Mouse (Mus musculus) lung, postnatal 0 days (tissue): ENCODE results near the gene Ncs1. TPM values are rescaled to one million over a fixed set of nuclear protein-coding genes. Genes with fewer than 3 reads are reported as not detected.

Experiments used
- ATAC-seq: fragments of 200-750 bp; cut with Nextera tagmentation; 2 replicates; pipeline ENCODE4 v1.8.0; 2017; ENCODE audit warnings: moderate library complexity
- DNase-seq: peaks from one replicate; pipeline ENCODE4 v3.0.0-alpha.2; 2016; ENCODE audit warnings: low spot score
- H3K27ac ChIP-seq: fragments of 300-500 bp; sonication (generic); 2 replicates; pipeline ENCODE4 v1.5.1; 2014; ENCODE audit warnings: antibody characterized with exemption, mild to moderate bottlenecking, low read length, mixed read lengths
- H3K27me3 ChIP-seq: fragments of 300-500 bp; sonication (generic); replicated peaks from 2 replicates; pipeline ENCODE4 v1.6.1; 2014; ENCODE audit warnings: low read length, mixed read lengths; ENCODE audit not compliant: insufficient read depth
- H3K36me3 ChIP-seq: fragments of 300-500 bp; sonication (generic); 2 replicates; pipeline ENCODE4 v1.6.1; 2014; ENCODE audit warnings: low read length, mixed read lengths; ENCODE audit not compliant: insufficient read depth
- H3K4me1 ChIP-seq: fragments of 300-500 bp; sonication (generic); 2 replicates; pipeline ENCODE4 v1.6.1; 2014; ENCODE audit warnings: antibody characterized with exemption, low read depth, low read length, mixed read lengths; ENCODE audit not compliant: insufficient read depth
- H3K4me2 ChIP-seq: fragments of 300-500 bp; sonication (generic); replicated peaks from 2 replicates; pipeline ENCODE4 v1.6.1; 2014; ENCODE audit warnings: low read depth, mild to moderate bottlenecking, low read length, moderate library complexity, mixed read lengths
- H3K4me3 ChIP-seq: fragments of 300-500 bp; sonication (generic); 2 replicates; pipeline ENCODE4 v1.5.1; 2014; ENCODE audit warnings: low read depth, low read length
- H3K9ac ChIP-seq: fragments of 300-500 bp; sonication (generic); replicated peaks from 2 replicates; pipeline ENCODE4 v1.6.1; 2014; ENCODE audit warnings: low read depth, mild to moderate bottlenecking
- H3K9me3 ChIP-seq: fragments of 300-500 bp; sonication (generic); 2 replicates; pipeline ENCODE4 v1.6.1; 2016; ENCODE audit warnings: low read length, mixed read lengths
- CTCF ChIP-seq: IDR thresholded peaks from 2 replicates; pipeline ENCODE4 v1.5.1; 2016; ENCODE audit warnings: antibody characterized with exemption, mild to moderate bottlenecking
- EP300 ChIP-seq: IDR thresholded peaks from 2 replicates; pipeline ENCODE4 v1.6.1; 2016; ENCODE audit warnings: antibody characterized with exemption, mild to moderate bottlenecking, control low read depth
- WGBS: fragments of 180-500 bp; shearing (Covaris S2); extraction: QIAGEN DNeasy Blood & Tissue Kit; methylation state at CpG from one replicate; pipeline ENCODE4 v1.1.7; 2014; 5-methylcytosine and 5-hydroxymethylcytosine counted together
- polyA plus RNA-seq: library from polyadenylated mRNA; unstranded; fragments of >200 nt; fragmentation: Nextera tagmentation; extraction: Ambion mirVana; gene quantifications from 2 replicates; pipeline ENCODE4 v1.2.1, GENCODE M21; 2015

The Ncs1 gene
- 3.8 and 4.7 TPM in 2 replicates for polyA plus RNA-seq

DNA sequence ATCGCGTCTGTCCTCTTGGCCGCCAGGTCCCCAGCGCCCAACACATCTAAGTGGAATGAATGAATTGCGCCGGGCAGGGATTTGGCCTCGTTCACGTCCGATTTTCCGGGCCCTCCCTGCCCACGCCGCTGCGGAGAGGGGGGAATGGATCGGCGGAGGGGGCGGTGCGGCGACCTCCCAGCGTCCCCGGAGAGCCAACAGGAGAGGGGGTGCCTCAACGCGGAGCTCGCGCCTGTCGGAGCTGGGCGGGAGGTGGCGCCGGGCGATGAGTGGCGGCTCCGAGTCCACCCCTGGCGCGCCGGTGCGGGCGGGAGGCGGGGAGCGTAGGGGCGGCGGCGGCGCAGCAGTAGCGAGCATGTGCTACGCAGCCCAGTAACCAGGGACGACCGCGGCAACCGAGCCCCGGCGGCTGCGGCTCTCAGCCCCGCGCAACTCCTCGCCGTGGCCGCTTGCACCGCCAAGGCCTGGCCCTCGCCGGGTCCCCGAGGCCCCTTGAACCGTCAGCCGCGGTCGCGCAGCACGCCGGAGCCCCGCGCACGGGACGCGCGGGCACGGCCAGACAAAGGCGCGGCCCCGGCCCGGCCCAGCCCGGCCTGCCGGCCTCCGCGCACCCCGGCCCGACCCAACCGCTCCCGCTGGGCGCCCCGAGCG lies at the start of gene Ncs1:
Gene Ncs1 (plus strand): TSS at position 333 of the 651 bp plus-strand sequence.
- 2% methylated on average over 23 of the region's 89 CpGs for WGBS
- peak within 1 kb of the TSS; percentile 34; the same call in 1 of the 2 replicates for H3K9ac ChIP-seq
- no peaks in the 10 kb centered on the region for H3K36me3 ChIP-seq
- H3K4me1 ChIP-seq: peaks cover 8% of the 10 kb centered on the region
- no peaks in the 10 kb centered on the region for H3K27me3 ChIP-seq
- H3K9me3 ChIP-seq: no peaks in the 10 kb centered on the region
- DNase-seq: peak; percentile 62
- peak; percentile 82 for ATAC-seq
- H3K4me3 ChIP-seq: peak within 1 kb of the TSS; percentile 57
- TF ChIP-seq EP300 (no peak), CTCF (peak; percentile 9; the same call in 1 of the 2 replicates)
- peak within 1 kb of the TSS; percentile 100 for H3K4me2 ChIP-seq
- H3K27ac ChIP-seq: no peak within 1 kb of the TSS

DNA sequence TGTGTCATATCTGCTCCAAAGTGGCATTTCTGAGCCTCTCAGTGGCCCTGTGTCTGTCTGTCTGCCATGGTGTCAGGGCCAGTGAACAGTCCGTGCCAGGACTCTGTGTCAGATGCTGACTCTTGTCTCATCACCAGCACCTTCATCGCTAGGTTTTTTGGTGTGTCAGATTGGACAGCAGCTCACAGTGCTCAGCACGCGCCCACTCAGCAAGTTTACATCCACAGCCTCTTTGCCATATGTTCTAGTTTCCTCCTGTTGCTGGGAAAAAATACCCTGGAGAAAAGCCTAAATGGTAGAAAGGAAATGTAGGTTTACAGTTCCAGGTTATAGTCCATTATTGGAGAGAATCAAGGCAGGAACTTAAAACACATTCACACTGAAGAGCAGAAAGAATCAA lies 47.0 kb upstream of the Ncs1 start:
- Histone ChIP-seq H3K27ac (no peak overlapping the region), H3K9ac (no peak overlapping the region), H3K9me3 (no peaks in the 10 kb centered on the region), H3K4me2 (no peak overlapping the region), H3K27me3 (no peaks in the 10 kb centered on the region), H3K4me1 (no peaks in the 10 kb centered on the region), H3K4me3 (no peak overlapping the region), H3K36me3 (0 out of 2 replicates have a peak, but pooled peaks cover 4% of the 10 kb centered on the region)
- DNase-seq (no peak), ATAC-seq (no peak)
- TF ChIP-seq EP300 (no peak), CTCF (no peak)
- WGBS: 84% methylated on average over 4 of the region's 4 CpGs

DNA sequence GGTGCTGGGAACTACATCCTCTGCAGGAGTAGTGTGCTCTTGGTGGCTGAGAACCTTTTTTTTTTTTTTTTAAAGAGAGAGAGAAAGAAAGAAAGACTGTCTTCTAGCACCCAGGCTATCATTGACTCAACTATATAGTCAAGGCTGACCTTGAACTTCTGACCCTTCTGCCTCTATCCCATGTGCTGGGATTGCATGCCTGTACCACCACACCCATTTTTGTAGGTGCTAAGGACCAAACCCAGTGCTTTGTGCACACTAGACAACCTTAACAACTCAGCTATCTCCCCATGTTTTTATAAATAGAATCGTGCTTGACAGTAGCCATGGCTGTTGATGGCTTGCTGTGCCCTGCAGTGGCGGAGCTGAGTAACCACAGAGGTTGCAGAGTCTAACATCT lies 45.6 kb upstream of the Ncs1 start:
- Histone ChIP-seq H3K27ac (no peak overlapping the region), H3K4me3 (no peak overlapping the region), H3K9me3 (no peaks in the 10 kb centered on the region), H3K36me3 (0 out of 2 replicates have a peak, but pooled peaks cover under 1% of the 10 kb centered on the region), H3K4me1 (no peaks in the 10 kb centered on the region), H3K4me2 (no peak overlapping the region), H3K27me3 (no peaks in the 10 kb centered on the region), H3K9ac (no peak overlapping the region)
- ATAC-seq (no peak), DNase-seq (no peak)
- TF ChIP-seq CTCF: no peak
- no peak for TF ChIP-seq EP300
- WGBS: 93% methylated on average over 2 of the region's 2 CpGs

DNA sequence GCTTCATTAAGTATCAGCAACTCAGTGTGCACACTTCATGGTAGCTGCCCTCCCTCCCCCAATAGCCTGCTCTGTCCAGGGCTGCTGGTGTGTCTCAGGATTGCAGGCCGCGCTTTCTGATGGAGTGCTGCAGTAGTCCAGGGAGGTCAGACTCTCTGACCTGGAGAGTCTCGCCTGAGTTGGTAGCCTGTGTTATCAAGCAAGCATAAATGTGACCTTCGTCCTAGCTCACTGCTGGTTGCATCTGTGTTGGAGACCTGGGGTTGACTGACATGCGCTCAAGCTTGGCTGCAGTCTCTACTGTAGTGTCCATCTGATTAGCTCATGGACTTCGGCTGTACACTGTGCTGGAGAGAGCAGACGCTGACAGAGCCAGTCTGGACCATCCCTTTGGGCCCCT lies 43.8 kb upstream of the Ncs1 start:
- H3K27ac ChIP-seq: no peak overlapping the region
- no peak overlapping the region for H3K4me3 ChIP-seq
- no peaks in the 10 kb centered on the region for H3K9me3 ChIP-seq
- H3K27me3 ChIP-seq: no peaks in the 10 kb centered on the region
- H3K4me1 ChIP-seq: no peaks in the 10 kb centered on the region
- no peak overlapping the region for H3K9ac ChIP-seq
- H3K36me3 ChIP-seq: no peaks in the 10 kb centered on the region
- no peak for TF ChIP-seq CTCF
- TF ChIP-seq EP300: no peak
- ATAC-seq (no peak), DNase-seq (no peak)
- 86% methylated on average over 7 of the region's 7 CpGs for WGBS
- H3K4me2 ChIP-seq: no peak overlapping the region

- no peak for TF ChIP-seq CTCF
- TF ChIP-seq EP300: no peak
- H3K9ac ChIP-seq: no peak overlapping the region
- DNase-seq (no peak), ATAC-seq (no peak)
- H3K27ac ChIP-seq: no peak overlapping the region
- H3K4me2 ChIP-seq: no peak overlapping the region
- H3K4me3 ChIP-seq: no peak overlapping the region
- WGBS: 40% methylated on average over 3 of the region's 3 CpGs
- H3K4me1 ChIP-seq: no peaks in the 10 kb centered on the region
- no peaks in the 10 kb centered on the region for H3K27me3 ChIP-seq
- H3K9me3 ChIP-seq: no peaks in the 10 kb centered on the region
- no peaks in the 10 kb centered on the region for H3K36me3 ChIP-seq
Measured at GRCm38 (mm10) chr2:31202357-31202756, 43.3 kb upstream of the Ncs1 start.

- ATAC-seq (no peak), DNase-seq (no peak)
- H3K9me3 ChIP-seq: no peaks in the 10 kb centered on the region
- TF ChIP-seq EP300: no peak
- TF ChIP-seq CTCF: no peak
- no peaks in the 10 kb centered on the region for H3K27me3 ChIP-seq
- H3K9ac ChIP-seq: no peak overlapping the region
- H3K36me3 ChIP-seq: no peaks in the 10 kb centered on the region
- WGBS: 87% methylated on average over 4 of the region's 4 CpGs
- no peak overlapping the region for H3K4me3 ChIP-seq
- H3K27ac ChIP-seq: no peak overlapping the region
- no peaks in the 10 kb centered on the region for H3K4me1 ChIP-seq
- no peak overlapping the region for H3K4me2 ChIP-seq
Measured at GRCm38 (mm10) chr2:31202956-31203355, 42.7 kb upstream of the Ncs1 start.
